Mouse (Mus musculus): Measurements from ENCODE around the gene Rbms3.

Gene Rbms3

GRCm38 (mm10) chr9:117629771-117630170 is at the start of gene Rbms3:
Gene Rbms3, minus strand, starts transcription at chr9:117629913.
- DNase-seq (ENCODE audit: low read depth) = no peak

GRCm38 (mm10) chr9:117673311-117673710 is 43.6 kb upstream of the Rbms3 start:
- no peak for DNase-seq (ENCODE audit: low read depth)

GRCm38 (mm10) chr9:117654626-117655025 is 24.9 kb upstream of the Rbms3 start:
- no peak for DNase-seq (ENCODE audit: low read depth)

GRCm38 (mm10) chr9:117653641-117654040 is 23.9 kb upstream of the Rbms3 start:
- DNase-seq (ENCODE audit: low read depth) = peak; percentile 20

- no peak for DNase-seq (ENCODE audit: low read depth)
These were observed 16.4 kb upstream of the Rbms3 start for GRCm38 (mm10) chr9:117646131-117646530.

GRCm38 (mm10) chr9:117641090-117641782 is 11.5 kb upstream of the Rbms3 start:
- DNase-seq (ENCODE audit: low read depth) = no peak

- no peak for DNase-seq (ENCODE audit: low read depth)
These were observed 9.0 kb upstream of the Rbms3 start for GRCm38 (mm10) chr9:117638623-117639185.

- DNase-seq (ENCODE audit: low read depth) = no peak
These were observed 6.8 kb upstream of the Rbms3 start for GRCm38 (mm10) chr9:117636492-117636891.

- no peak for DNase-seq (ENCODE audit: low read depth)
These were observed 2.5 kb downstream of the Rbms3 start for GRCm38 (mm10) chr9:117627173-117627572.

- DNase-seq (ENCODE audit: low read depth) = no peak
These were observed 28.9 kb downstream of the Rbms3 start for GRCm38 (mm10) chr9:117600781-117601180.

- DNase-seq (ENCODE audit: low read depth) = no peak
These were observed 30.4 kb downstream of the Rbms3 start for GRCm38 (mm10) chr9:117599341-117599740.

GRCm38 (mm10) chr9:117596162-117596561 is 33.6 kb downstream of the Rbms3 start:
- DNase-seq (ENCODE audit: low read depth) = no peak

- DNase-seq (ENCODE audit: low read depth) = no peak
These were observed 44.4 kb downstream of the Rbms3 start for GRCm38 (mm10) chr9:117585345-117585744.

GRCm38 (mm10) chr9:117583638-117584037 is 46.1 kb downstream of the Rbms3 start:
- no peak for DNase-seq (ENCODE audit: low read depth)

GRCm38 (mm10) chr9:117582591-117582990 is 47.1 kb downstream of the Rbms3 start:
- DNase-seq (ENCODE audit: low read depth) = no peak

- DNase-seq (ENCODE audit: low read depth) = no peak
These were observed 58.4 kb downstream of the Rbms3 start for GRCm38 (mm10) chr9:117571186-117571855.

GRCm38 (mm10) chr9:117570240-117570821 is 59.4 kb downstream of the Rbms3 start:
- DNase-seq (ENCODE audit: low read depth) = no peak

- no peak for DNase-seq (ENCODE audit: low read depth)
These were observed 63.4 kb downstream of the Rbms3 start for GRCm38 (mm10) chr9:117566293-117566692.

- DNase-seq (ENCODE audit: low read depth) = no peak
These were observed 71.2 kb downstream of the Rbms3 start for GRCm38 (mm10) chr9:117558562-117558961.

GRCm38 (mm10) chr9:117554356-117554755 is 75.4 kb downstream of the Rbms3 start:
- DNase-seq (ENCODE audit: low read depth) = no peak

GRCm38 (mm10) chr9:117529281-117529680 is 100.4 kb downstream of the Rbms3 start:
- no peak for DNase-seq (ENCODE audit: low read depth)

- DNase-seq (ENCODE audit: low read depth) = no peak
These were observed 120.8 kb downstream of the Rbms3 start for GRCm38 (mm10) chr9:117508941-117509340.

- DNase-seq (ENCODE audit: low read depth) = no peak
These were observed 137.8 kb downstream of the Rbms3 start for GRCm38 (mm10) chr9:117491866-117492265.
